Mouse (Mus musculus) kidney, adult 2 months (tissue): ENCODE measurements around the gene Pgls.

Experiments used
- CTCF ChIP-seq: fragments of 200-500 bp; conservative IDR thresholded peaks from 2 replicates; pipeline ENCODE4 v1.5.1; 2011; ENCODE audit warnings: low read depth, mild to moderate bottlenecking, control low read depth, low read length, moderate library complexity, mixed read lengths; ENCODE audit not compliant: insufficient read depth, insufficient read length
- POLR2A ChIP-seq: fragments of 200-500 bp; IDR thresholded peaks from one replicate; pipeline ENCODE4 v1.6.1; 2011; ENCODE audit warnings: low read depth, low read length, control low read depth

- TF ChIP-seq POLR2A (no peak), CTCF (no peak)
Measured at GRCm38 (mm10) chr8:71579009-71579408, 13.0 kb upstream of the Pgls start.
